Comparison of ENCODE assay signal across 21 mouse cellular contexts in the genomic region with DNA sequence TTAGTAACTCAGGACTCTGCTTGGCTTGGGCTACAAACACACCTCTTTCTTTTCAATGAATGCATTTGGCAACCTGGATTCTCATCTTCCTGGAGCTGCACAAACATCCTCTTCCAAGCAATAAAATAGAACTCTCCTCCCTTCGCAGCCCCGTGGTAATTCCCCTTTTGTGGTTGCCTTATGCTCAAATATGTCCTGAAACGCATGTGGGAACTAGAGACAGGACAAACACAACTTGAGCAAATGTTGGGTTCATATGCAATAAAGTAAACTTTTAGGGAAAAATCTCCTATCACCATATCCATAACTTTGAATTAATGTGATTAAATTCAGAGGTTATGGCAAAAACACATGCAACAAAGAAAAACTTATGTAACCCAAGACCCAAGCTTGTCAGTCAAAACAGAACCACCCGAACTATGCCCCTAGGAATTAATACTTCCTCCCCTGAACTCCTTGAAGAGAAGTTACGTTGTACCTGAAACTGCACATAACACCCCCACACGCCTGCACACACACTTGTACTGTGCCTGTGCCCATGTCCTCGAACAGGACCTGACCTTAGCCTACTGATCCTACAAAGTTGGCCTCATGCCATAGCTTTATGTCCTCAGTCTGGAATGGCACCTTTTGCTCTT. TPM values are rescaled to one million over a fixed set of nuclear protein-coding genes. Genes with fewer than 3 reads are reported as not detected.
DNase-seq lines count a peak whose midpoint lies in the region; ATAC-seq and TF ChIP-seq lines count a peak whose summit lies in the region.
"Had no signal": no experiment of that assay in that cellular context is flagged by ENCODE, and none has a peak within 500 bp of the region (broad histone marks: within the 10 kb centered on the region; RNA-seq: fewer than 3 reads in every experiment).

No protein-coding gene starts in this region.

- 0 out of 4 replicates have a peak, but pooled peaks have one; percentile 8 to 23 for ATAC-seq in hematopoietic stem cell, adult 5-6 weeks (replicated peaks in 1 of 2; ENCODE audit: insufficient read depth in 1 of 2, low FRiP score in 2 of 2, low TSS enrichment in 1 of 2, low read depth in 1 of 2, poor library complexity in 2 of 2, severe bottlenecking in 2 of 2)
- ATAC-seq: CD4-positive, CD25-positive, alpha-beta regulatory T cell, adult 4 months; forebrain, embryonic 13.5 days; forebrain, embryonic 15.5 days; forebrain, postnatal 0 days had no signal

- H3K4me2 ChIP-seq in CH12.LX (ENCODE audit: insufficient read depth, low read depth, poor library complexity, severe bottlenecking) = peak overlapping the region; percentile 57
- H3K4me2 ChIP-seq: embryonic facial prominence, embryonic 12.5 days; forebrain, embryonic 13.5 days; forebrain, embryonic 15.5 days had no signal

- TF ChIP-seq POLR2A in CH12.LX (IDR thresholded peaks at IDR 0.05; ENCODE audit: low read depth, low read length) = no peak; the same call in 1 of the 2 replicates

- peaks cover 70 to 88% of the 10 kb centered on the region in 2 experiments for H3K36me3 ChIP-seq in CH12.LX (replicated peaks in 1 of 2; ENCODE audit: control insufficient read depth in 1 of 2, insufficient read depth in 1 of 2, low read length in 1 of 2)
- H3K36me3 ChIP-seq: embryonic facial prominence, embryonic 10.5 days; embryonic facial prominence, embryonic 12.5 days; forebrain, embryonic 15.5 days had no signal

- H3K4me3 ChIP-seq in CH12.LX (replicated peaks in 1 of 3; ENCODE audit: low read depth in 2 of 3, low read length in 2 of 3, poor library complexity in 1 of 3) = no peak overlapping the region
- H3K4me3 ChIP-seq: embryonic facial prominence, embryonic 10.5 days; embryonic facial prominence, embryonic 12.5 days; forebrain, embryonic 13.5 days; forebrain, embryonic 15.5 days had no signal

- TF ChIP-seq RAD21 in CH12.LX (IDR thresholded peaks at IDR 0.05; ENCODE audit: low read depth, low read length) = no peak

- H3K27me3 ChIP-seq in CH12.LX (replicated peaks) = no peaks in the 10 kb centered on the region
- H3K27me3 ChIP-seq: embryonic facial prominence, embryonic 12.5 days; forebrain, embryonic 13.5 days; forebrain, embryonic 15.5 days had no signal

- H3K27ac ChIP-seq in CH12.LX (ENCODE audit: insufficient read depth, low read depth) = peak overlapping the region; percentile 68
- H3K27ac ChIP-seq: embryonic facial prominence, embryonic 10.5 days; embryonic facial prominence, embryonic 12.5 days; forebrain, embryonic 13.5 days; forebrain, embryonic 15.5 days had no signal

- dilution Hi-C loops in CH12.LX (cut with MboI; ENCODE audit: extremely low pct_ligation_motif_present, extremely low pct_unique_long_range_greater_than_20kb, low sequenced_read_pairs) = no loop called here

- peaks cover 27 to 91% of the 10 kb centered on the region in 2 experiments for H3K4me1 ChIP-seq in CH12.LX (ENCODE audit: control insufficient read depth in 1 of 2, insufficient read depth in 2 of 2)
- H3K4me1 ChIP-seq: embryonic facial prominence, embryonic 10.5 days; embryonic facial prominence, embryonic 12.5 days; forebrain, embryonic 13.5 days; forebrain, embryonic 15.5 days had no signal

- H3K9me3 ChIP-seq in CH12.LX (replicated peaks; ENCODE audit: low read length) = no peaks in the 10 kb centered on the region
- H3K9me3 ChIP-seq: embryonic facial prominence, embryonic 10.5 days; embryonic facial prominence, embryonic 12.5 days; forebrain, embryonic 13.5 days; forebrain, embryonic 15.5 days had no signal

- in situ Hi-C loops in CH12.LX (cut with MboI; ENCODE audit: low pct_ligation_motif_present, low pct_unique_long_range_greater_than_20kb, low sequenced_read_pairs) = no loop called here

- TF ChIP-seq EP300 in CH12.LX (IDR thresholded peaks at IDR 0.05; ENCODE audit: low read length) = peak; percentile 92

- peak overlapping the region; percentile 50; the same call in 1 of the 2 replicates for H3K9ac ChIP-seq in CH12.LX (ENCODE audit: insufficient read depth, low read depth)
- H3K9ac ChIP-seq: embryonic facial prominence, embryonic 12.5 days; forebrain, embryonic 13.5 days; forebrain, embryonic 15.5 days; forebrain, postnatal 0 days had no signal

- H3K79me2 ChIP-seq in CH12.LX (replicated peaks; ENCODE audit: control insufficient read depth, extremely low read depth, insufficient read depth, poor library complexity, severe bottlenecking) = peaks cover 15% of the 10 kb centered on the region

- DNase-seq in heart, adult 11 months = peak; percentile 29
- DNase-seq in heart, adult 18-20 months = no peak
- peak; percentile 79 for DNase-seq in CH12.LX (ENCODE audit: extremely low read depth)
- DNase-seq in left cerebral cortex, adult 8-10 months (ENCODE audit: low spot score in 2 of 2) = no peak
- no peak for DNase-seq in right cerebral cortex, postnatal 14 days
- DNase-seq: adrenal gland, adult 2 months; adrenal gland, postnatal 14 days; adrenal gland, postnatal 36 days; B cell, adult 2 months; cerebellum, adult 11-12 months; cerebellum, adult 2 months; cerebellum, adult 9-10 months; cerebellum, postnatal 10 days; cerebellum, postnatal 25 days; forebrain, postnatal 0 days had no signal

- TF ChIP-seq CTCF in CH12.LX (conservative IDR thresholded peaks at IDR 0.05 in 1 of 2, IDR thresholded peaks at IDR 0.05 in 1 of 2; ENCODE audit: low read depth in 2 of 2, low read length in 2 of 2) = no peak

TF ChIP-seq in CH12.LX, 34 proteins besides CTCF, POLR2A, EP300 and RAD21:
- TF ChIP-seq MEF2A (IDR thresholded peaks at IDR 0.05; ENCODE audit: borderline replicate concordance, low read depth, low read length) = peak; percentile 49; the same call in 1 of the 2 replicates
- TF ChIP-seq ETS1 (conservative IDR thresholded peaks at IDR 0.05; ENCODE audit: low read depth, low read length) = peak; percentile 82
- no peak; the same call in 1 of the 2 replicates for TF ChIP-seq SIN3A (IDR thresholded peaks at IDR 0.05; ENCODE audit: low read length)
- TF ChIP-seq IRF4 (IDR thresholded peaks at IDR 0.05; ENCODE audit: low read depth, low read length) = peak; percentile 93
- no peak for TF ChIP-seq TBP (conservative IDR thresholded peaks at IDR 0.05; ENCODE audit: low read depth, low read length)
- no peak for TF ChIP-seq ZMIZ1 (IDR thresholded peaks at IDR 0.05; ENCODE audit: low read depth, low read length)
- TF ChIP-seq GABPA (IDR thresholded peaks at IDR 0.05; ENCODE audit: insufficient replicate concordance, low read depth, low read length) = no peak
- peak; percentile 57; the same call in 1 of the 2 replicates for TF ChIP-seq CHD1 (IDR thresholded peaks at IDR 0.05; ENCODE audit: low read depth, low read length)
- no peak for TF ChIP-seq SMC3 (IDR thresholded peaks at IDR 0.05; ENCODE audit: low read depth, low read length)
- TF ChIP-seq NELFE (IDR thresholded peaks at IDR 0.05; ENCODE audit: low read depth, low read length) = no peak
- no peak for TF ChIP-seq E2F4 (IDR thresholded peaks at IDR 0.05; ENCODE audit: insufficient replicate concordance, low read depth, low read length)
- TF ChIP-seq MYC (IDR thresholded peaks at IDR 0.05; ENCODE audit: low read depth, low read length) = peak; percentile 64
- peak; percentile 67 for TF ChIP-seq CHD2 (IDR thresholded peaks at IDR 0.05; ENCODE audit: low read length)
- peak; percentile 71; the same call in 1 of the 2 replicates for TF ChIP-seq MAX (IDR thresholded peaks at IDR 0.05; ENCODE audit: low read length)
- no peak for TF ChIP-seq KAT2A (IDR thresholded peaks at IDR 0.05; ENCODE audit: insufficient replicate concordance, low read length)
- peak; percentile 85 for TF ChIP-seq JUND (conservative IDR thresholded peaks at IDR 0.05; ENCODE audit: low read depth, low read length)
- TF ChIP-seq ELF1 (IDR thresholded peaks at IDR 0.05; ENCODE audit: low read depth, low read length) = no peak
- TF ChIP-seq JUN (IDR thresholded peaks at IDR 0.05; ENCODE audit: insufficient read depth, low read depth, low read length) = peak; percentile 53
- 0 out of 2 replicates have a peak, but pooled peaks have one; percentile 47 for TF ChIP-seq MAZ (IDR thresholded peaks at IDR 0.05; ENCODE audit: low read depth, low read length)
- no peak for TF ChIP-seq USF1 (IDR thresholded peaks at IDR 0.05; ENCODE audit: low read depth, low read length)
- no peak for TF ChIP-seq POLR2AphosphoS2 (IDR thresholded peaks at IDR 0.05; ENCODE audit: low read depth, low read length)
- no peak for TF ChIP-seq NRF1 (IDR thresholded peaks at IDR 0.05; ENCODE audit: low read depth, low read length)
- TF ChIP-seq PAX5 (IDR thresholded peaks at IDR 0.05; ENCODE audit: low read length) = no peak
- TF ChIP-seq USF2 (conservative IDR thresholded peaks at IDR 0.05; ENCODE audit: low read depth, low read length) = no peak
- no peak for TF ChIP-seq ZC3H11A (IDR thresholded peaks at IDR 0.05; ENCODE audit: low read depth, low read length)
- no peak for TF ChIP-seq ZNF384 (IDR thresholded peaks at IDR 0.05; ENCODE audit: low read depth, low read length)
- peak; percentile 53 for TF ChIP-seq TCF12 (IDR thresholded peaks at IDR 0.05; ENCODE audit: low read depth, low read length)
- TF ChIP-seq RCOR1 (conservative IDR thresholded peaks at IDR 0.05; ENCODE audit: low read depth, low read length) = 0 out of 2 replicates have a peak, but pooled peaks have one; percentile 10
- TF ChIP-seq BHLHE40 (IDR thresholded peaks at IDR 0.05; ENCODE audit: low read depth, low read length) = peak; percentile 79
- TF ChIP-seq UBTF (IDR thresholded peaks at IDR 0.05; ENCODE audit: low read depth, low read length) = no peak
- TF ChIP-seq MXI1 (IDR thresholded peaks at IDR 0.05; ENCODE audit: low read depth, low read length) = peak; percentile 43; the same call in 1 of the 2 replicates
- no peak for TF ChIP-seq HCFC1 (IDR thresholded peaks at IDR 0.05; ENCODE audit: low read depth, low read length)
- TF ChIP-seq MAFK (IDR thresholded peaks at IDR 0.05; ENCODE audit: insufficient replicate concordance, low read length) = no peak
- TF ChIP-seq ZKSCAN1 (IDR thresholded peaks at IDR 0.05; ENCODE audit: borderline replicate concordance, low read depth, low read length) = no peak
TF ChIP-seq in CH12.LX: peak in this region for 14.

RNA-seq across cellular contexts. Expression of a gene that starts 35.5 kb away (rescaled TPM):
- total RNA-seq in heart, adult 18-20 months (2021) = under 1 TPM in 1 of 2 experiments, not detected in 1; 0.25 TPM
- total RNA-seq in CH12.LX (2012; rRNA removed) (5.8 and 7.0 TPM in 2 replicates), CH12.LX (2014; rRNA removed) (6.5 and 9.0 TPM in 2 replicates)
- 10.3 and 11.1 TPM in 2 replicates for polyA plus RNA-seq in CH12.LX (2012; ENCODE audit: insufficient read length, low read depth)
- total RNA-seq in hematopoietic stem cell, adult 5-6 weeks (2017) = 6.0 and 11.5 TPM in 2 replicates
- total RNA-seq in left cerebral cortex, adult 8-10 months (2022) = 1 to 10 TPM; 1.8 to 2.7 (median 2.0) TPM

Comparison
In these comparisons a context has a peak if more than half of its experiments do, and no peak if none do; other contexts are left out.
1. DNase-seq: peak in heart, adult 11 months (single experiment) and CH12.LX (single experiment); none in heart, adult 18-20 months (0 of 2), left cerebral cortex, adult 8-10 months (0 of 2) and right cerebral cortex, postnatal 14 days (single experiment).